Mouse (Mus musculus): ENCODE results near the gene Mcm2. TPM values are rescaled to one million over a fixed set of nuclear protein-coding genes. Genes with fewer than 3 reads are reported as not detected.

Mcm2 gene
- 24.2 and 25.0 TPM in 2 replicates for polyA plus RNA-seq (2015; fragmentation: Nextera tagmentation; extraction: Ambion mirVana)

DNA sequence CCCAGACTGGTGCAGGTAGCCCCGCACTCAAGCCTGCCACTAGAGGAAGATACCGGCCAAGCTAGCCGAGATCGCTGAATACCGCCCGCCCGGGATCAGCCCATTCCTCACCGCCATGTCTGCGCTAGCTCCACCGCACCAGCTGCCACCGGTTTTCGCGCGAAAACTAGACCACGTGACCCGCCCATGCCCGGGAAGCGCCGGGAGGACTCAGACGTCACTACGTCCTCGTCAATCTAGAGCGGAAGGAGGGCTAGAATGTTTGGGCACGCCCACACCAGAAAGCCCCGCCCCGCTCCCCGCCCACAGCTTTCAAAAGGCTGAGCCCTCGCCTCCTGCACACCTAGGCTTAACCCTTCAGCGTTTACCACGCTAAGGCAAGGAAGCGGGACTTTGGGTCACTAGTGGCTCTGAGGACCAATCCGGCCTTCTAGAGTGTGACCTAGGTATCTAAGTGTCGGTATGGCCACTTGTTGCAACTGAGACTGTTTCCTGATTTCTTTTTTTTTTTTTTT lies at the start of gene Mcm2:
TSS of gene Mcm2 (minus strand) at position 247 of the 515 bp plus-strand sequence.
- peak within 1 kb of the TSS; percentile 67 for H3K9ac ChIP-seq (ENCODE audit: low read length)
- no peaks in the 10 kb centered on the region for H3K9me3 ChIP-seq (ENCODE audit: control insufficient read depth, low read length)
- peak; percentile 24; the same call in 1 of the 2 replicates for TF ChIP-seq CTCF (IDR thresholded peaks at IDR 0.05; ENCODE audit: low read depth)
- no peak for TF ChIP-seq EP300 (optimal IDR thresholded peaks at IDR 0.05)
- H3K4me1 ChIP-seq (replicated peaks; ENCODE audit: control insufficient read depth, insufficient read depth) = peaks cover 9% of the 10 kb centered on the region
- H3K27me3 ChIP-seq (ENCODE audit: control insufficient read depth, insufficient read depth, low read length) = no peaks in the 10 kb centered on the region
- peak within 1 kb of the TSS; percentile 75 for H3K4me2 ChIP-seq (replicated peaks; ENCODE audit: low read depth)
- peak; percentile 80 for ATAC-seq (ENCODE audit: low FRiP score, low TSS enrichment)
- peak; percentile 99 for DNase-seq (ENCODE audit: low spot score)
- peak within 1 kb of the TSS; percentile 66 for H3K4me3 ChIP-seq (ENCODE audit: low read depth, low read length)
- H3K36me3 ChIP-seq (ENCODE audit: control insufficient read depth, insufficient read depth, low read length) = no peaks in the 10 kb centered on the region
- peak within 1 kb of the TSS; percentile 56; the same call in 1 of the 2 replicates for H3K27ac ChIP-seq (replicated peaks)
- WGBS = under 1% methylated on average over 33 of the region's 33 CpGs

DNA sequence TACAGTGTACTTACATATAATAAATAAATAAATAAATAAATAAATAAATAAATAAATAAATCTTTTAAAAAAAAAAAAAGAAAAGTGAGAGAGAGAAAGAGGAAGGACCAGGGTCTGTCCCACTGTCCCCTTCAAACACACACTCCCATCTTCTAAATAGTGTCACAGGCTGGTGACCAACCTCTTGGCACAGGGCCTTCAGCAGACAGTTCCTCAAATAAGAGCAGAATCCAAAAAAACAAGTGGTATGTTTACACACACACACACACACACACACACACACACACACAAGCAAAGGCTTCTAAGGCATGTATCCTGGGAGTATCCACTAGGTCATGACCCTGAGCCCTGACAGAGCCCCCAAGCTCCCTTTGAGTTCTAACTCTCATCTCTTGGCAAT lies 49.2 kb upstream of the Mcm2 start:
- Histone ChIP-seq H3K4me1 (replicated peaks; ENCODE audit: control insufficient read depth, insufficient read depth) (no peaks in the 10 kb centered on the region), H3K9me3 (ENCODE audit: control insufficient read depth, low read length) (no peaks in the 10 kb centered on the region), H3K36me3 (ENCODE audit: control insufficient read depth, insufficient read depth, low read length) (no peaks in the 10 kb centered on the region), H3K27ac (replicated peaks) (no peak overlapping the region), H3K27me3 (ENCODE audit: control insufficient read depth, insufficient read depth, low read length) (no peaks in the 10 kb centered on the region), H3K4me3 (ENCODE audit: low read depth, low read length) (no peak overlapping the region), H3K9ac (ENCODE audit: low read length) (no peak overlapping the region), H3K4me2 (replicated peaks; ENCODE audit: low read depth) (no peak overlapping the region)
- DNase-seq (ENCODE audit: low spot score) (no peak), ATAC-seq (ENCODE audit: low FRiP score, low TSS enrichment) (no peak)
- TF ChIP-seq CTCF (IDR thresholded peaks at IDR 0.05; ENCODE audit: low read depth) (no peak), EP300 (optimal IDR thresholded peaks at IDR 0.05) (no peak)

DNA sequence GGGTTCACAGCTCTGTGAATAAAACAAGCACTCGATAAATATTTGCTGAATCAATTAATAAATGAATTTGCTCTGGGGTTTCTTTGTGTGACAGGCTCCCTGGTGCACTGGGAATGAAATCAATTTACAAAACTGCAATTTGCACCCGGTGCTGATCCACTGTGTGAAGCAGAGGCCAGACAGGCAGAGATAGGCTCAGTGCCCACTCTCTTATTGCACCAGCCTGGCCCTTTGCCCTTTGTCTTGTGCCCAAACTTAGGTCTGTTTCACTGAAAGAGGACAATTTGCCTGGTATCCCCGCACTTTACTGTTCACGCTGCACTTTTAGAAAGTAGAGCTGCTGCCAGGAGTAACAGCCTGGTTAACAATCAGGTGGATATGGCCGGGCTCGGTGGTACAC lies 47.9 kb upstream of the Mcm2 start:
- 80% methylated on average over 6 of the region's 6 CpGs for WGBS
- Histone ChIP-seq H3K27me3 (ENCODE audit: control insufficient read depth, insufficient read depth, low read length) (no peaks in the 10 kb centered on the region), H3K4me2 (replicated peaks; ENCODE audit: low read depth) (no peak overlapping the region), H3K4me1 (replicated peaks; ENCODE audit: control insufficient read depth, insufficient read depth) (no peaks in the 10 kb centered on the region), H3K4me3 (ENCODE audit: low read depth, low read length) (no peak overlapping the region), H3K36me3 (ENCODE audit: control insufficient read depth, insufficient read depth, low read length) (no peaks in the 10 kb centered on the region), H3K27ac (replicated peaks) (no peak overlapping the region), H3K9ac (ENCODE audit: low read length) (no peak overlapping the region), H3K9me3 (ENCODE audit: control insufficient read depth, low read length) (no peaks in the 10 kb centered on the region)
- ATAC-seq (ENCODE audit: low FRiP score, low TSS enrichment) = no peak
- DNase-seq (ENCODE audit: low spot score) = no peak
- no peak for TF ChIP-seq EP300 (optimal IDR thresholded peaks at IDR 0.05)
- no peak for TF ChIP-seq CTCF (IDR thresholded peaks at IDR 0.05; ENCODE audit: low read depth)

DNA sequence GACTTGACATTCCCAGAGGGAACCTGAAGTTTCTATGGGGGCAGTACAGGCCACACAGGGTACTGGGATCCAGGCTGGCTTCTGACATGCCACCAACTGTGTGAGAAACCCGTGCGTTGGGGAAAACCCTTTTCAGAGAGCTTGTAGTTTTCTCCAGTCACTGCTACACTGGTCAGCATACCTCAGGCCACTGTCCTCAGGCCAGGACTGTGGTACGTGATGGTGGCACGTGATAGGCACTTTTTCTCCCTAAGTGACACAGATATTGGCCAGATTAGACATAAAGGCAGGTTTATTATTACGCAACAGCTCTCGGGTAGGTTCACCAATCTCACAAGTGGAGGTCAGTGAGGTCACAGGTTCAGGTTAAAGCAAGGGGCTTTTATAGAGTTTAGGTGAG lies 45.1 kb upstream of the Mcm2 start:
- no peaks in the 10 kb centered on the region for H3K9me3 ChIP-seq (ENCODE audit: control insufficient read depth, low read length)
- H3K27me3 ChIP-seq (ENCODE audit: control insufficient read depth, insufficient read depth, low read length) = no peaks in the 10 kb centered on the region
- TF ChIP-seq CTCF (IDR thresholded peaks at IDR 0.05; ENCODE audit: low read depth) (no peak), EP300 (optimal IDR thresholded peaks at IDR 0.05) (no peak)
- H3K4me3 ChIP-seq (ENCODE audit: low read depth, low read length) = no peak overlapping the region
- no peak for ATAC-seq (ENCODE audit: low FRiP score, low TSS enrichment)
- H3K27ac ChIP-seq (replicated peaks) = no peak overlapping the region
- 79% methylated on average over 6 of the region's 6 CpGs for WGBS
- no peaks in the 10 kb centered on the region for H3K36me3 ChIP-seq (ENCODE audit: control insufficient read depth, insufficient read depth, low read length)
- H3K4me1 ChIP-seq (replicated peaks; ENCODE audit: control insufficient read depth, insufficient read depth) = no peaks in the 10 kb centered on the region
- no peak overlapping the region for H3K4me2 ChIP-seq (replicated peaks; ENCODE audit: low read depth)
- no peak for DNase-seq (ENCODE audit: low spot score)
- no peak overlapping the region for H3K9ac ChIP-seq (ENCODE audit: low read length)

DNA sequence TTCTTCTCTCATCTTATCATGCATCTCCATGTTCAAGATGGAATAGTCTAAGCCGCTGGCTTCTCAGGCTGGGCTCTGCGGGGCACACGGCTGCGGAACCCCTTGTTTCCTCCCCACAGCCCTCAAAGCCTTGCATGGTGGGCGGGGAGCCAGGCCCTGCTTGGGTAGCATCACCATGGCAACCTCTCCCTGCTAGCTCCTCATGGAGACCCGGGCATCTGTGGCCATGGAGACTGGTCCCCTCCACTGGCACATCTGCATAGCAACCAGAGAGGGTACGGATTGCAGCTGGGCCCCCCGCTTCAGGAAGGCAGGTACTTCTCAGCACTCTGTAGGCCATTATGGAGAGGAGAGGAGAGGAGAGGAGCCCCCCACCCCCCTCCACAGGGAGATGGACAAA lies 44.0 kb upstream of the Mcm2 start:
- no peak for DNase-seq (ENCODE audit: low spot score)
- WGBS = 61% methylated on average over 8 of the region's 8 CpGs
- no peak for ATAC-seq (ENCODE audit: low FRiP score, low TSS enrichment)
- no peaks in the 10 kb centered on the region for H3K27me3 ChIP-seq (ENCODE audit: control insufficient read depth, insufficient read depth, low read length)
- H3K4me1 ChIP-seq (replicated peaks; ENCODE audit: control insufficient read depth, insufficient read depth) = no peaks in the 10 kb centered on the region
- H3K27ac ChIP-seq (replicated peaks) = no peak overlapping the region
- TF ChIP-seq EP300 (optimal IDR thresholded peaks at IDR 0.05) = no peak
- TF ChIP-seq CTCF (IDR thresholded peaks at IDR 0.05; ENCODE audit: low read depth) = no peak
- no peaks in the 10 kb centered on the region for H3K36me3 ChIP-seq (ENCODE audit: control insufficient read depth, insufficient read depth, low read length)
- no peak overlapping the region for H3K4me3 ChIP-seq (ENCODE audit: low read depth, low read length)
- no peak overlapping the region for H3K9ac ChIP-seq (ENCODE audit: low read length)
- no peaks in the 10 kb centered on the region for H3K9me3 ChIP-seq (ENCODE audit: control insufficient read depth, low read length)
- no peak overlapping the region for H3K4me2 ChIP-seq (replicated peaks; ENCODE audit: low read depth)

DNA sequence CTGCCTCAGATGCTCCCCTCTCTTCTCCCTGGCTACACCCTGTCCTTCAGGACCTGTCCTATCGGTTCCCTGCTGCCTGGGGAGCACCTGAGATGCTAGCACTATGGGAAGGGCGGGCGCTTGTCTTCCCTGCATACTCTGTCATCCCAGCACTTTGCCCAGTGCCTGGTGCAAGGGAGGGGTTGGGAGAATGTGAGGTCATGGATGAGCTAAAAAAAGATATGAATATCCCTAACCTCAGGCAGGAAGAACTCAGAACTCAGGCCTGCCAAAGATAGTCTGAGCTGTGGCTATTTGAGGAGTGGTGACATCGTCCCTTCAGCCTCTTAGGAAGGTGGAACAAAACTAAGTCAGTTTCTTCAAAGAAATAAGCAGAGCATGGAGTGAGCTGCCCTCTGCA lies 43.0 kb upstream of the Mcm2 start:
- H3K27me3 ChIP-seq (ENCODE audit: control insufficient read depth, insufficient read depth, low read length) = no peaks in the 10 kb centered on the region
- no peak; the same call in 1 of the 2 replicates for ATAC-seq (ENCODE audit: low FRiP score, low TSS enrichment)
- H3K4me2 ChIP-seq (replicated peaks; ENCODE audit: low read depth) = no peak overlapping the region
- no peaks in the 10 kb centered on the region for H3K36me3 ChIP-seq (ENCODE audit: control insufficient read depth, insufficient read depth, low read length)
- H3K9ac ChIP-seq (ENCODE audit: low read length) = no peak overlapping the region
- no peak for TF ChIP-seq EP300 (optimal IDR thresholded peaks at IDR 0.05)
- no peak for TF ChIP-seq CTCF (IDR thresholded peaks at IDR 0.05; ENCODE audit: low read depth)
- no peak for DNase-seq (ENCODE audit: low spot score)
- WGBS = 70% methylated on average over 4 of the region's 4 CpGs
- no peaks in the 10 kb centered on the region for H3K4me1 ChIP-seq (replicated peaks; ENCODE audit: control insufficient read depth, insufficient read depth)
- no peak overlapping the region for H3K4me3 ChIP-seq (ENCODE audit: low read depth, low read length)
- no peak overlapping the region for H3K27ac ChIP-seq (replicated peaks)
- H3K9me3 ChIP-seq (ENCODE audit: control insufficient read depth, low read length) = no peaks in the 10 kb centered on the region

Data from stomach, postnatal 0 days (tissue).